Mouse (Mus musculus) spleen, adult 2 months (tissue): ENCODE data around the gene Rps3. TPM values are rescaled to one million over a fixed set of nuclear protein-coding genes. Genes with fewer than 3 reads are reported as not detected.

Source experiments
- DNase-seq, 2 experiments: peaks; one replicate each; pipeline versions ENCODE4 v3.0.0 to v3.0.0-alpha.2; 2012 to 2021; ENCODE audit warnings: low spot score in 2 of 2, low read depth in 1 of 2
- H3K27ac ChIP-seq: fragments of 200-500 bp; 2 replicates; pipeline ENCODE4 v1.5.1; 2012; ENCODE audit warnings: low read length, inconsistent platforms; ENCODE audit not compliant: insufficient read depth
- H3K27me3 ChIP-seq: fragments of 200-500 bp; 2 replicates; pipeline ENCODE4 v1.6.1; 2012; ENCODE audit warnings: mild to moderate bottlenecking, moderate library complexity, low read length, inconsistent platforms; ENCODE audit not compliant: control insufficient read depth, insufficient read depth
- H3K36me3 ChIP-seq: fragments of 200-500 bp; 2 replicates; pipeline ENCODE4 v1.6.1; 2012; ENCODE audit warnings: mild to moderate bottlenecking, low read length, inconsistent platforms; ENCODE audit not compliant: control insufficient read depth, insufficient read depth
- H3K4me1 ChIP-seq: fragments of 200-500 bp; 2 replicates; pipeline ENCODE4 v1.6.1; 2011; ENCODE audit warnings: inconsistent platforms; ENCODE audit not compliant: control insufficient read depth, insufficient read depth, insufficient read length
- H3K4me3 ChIP-seq: fragments of 200-500 bp; 2 replicates; pipeline ENCODE4 v1.5.1; 2011; ENCODE audit warnings: mild to moderate bottlenecking, inconsistent platforms; ENCODE audit not compliant: insufficient read depth, insufficient read length; ENCODE audit errors: extremely low read depth
- CTCF ChIP-seq: fragments of 200-500 bp; IDR thresholded peaks from 2 replicates; pipeline ENCODE4 v1.5.1; 2011; ENCODE audit warnings: mild to moderate bottlenecking, inconsistent platforms; ENCODE audit not compliant: insufficient read depth, insufficient read length, insufficient replicate concordance; ENCODE audit errors: extremely low read depth
- POLR2A ChIP-seq: fragments of 200-500 bp; IDR thresholded peaks from 2 replicates; pipeline ENCODE4 v1.6.1; 2011; ENCODE audit warnings: low read depth, low read length, inconsistent platforms
- WGBS: fragments of 180-500 bp; shearing (Covaris S2); methylation state at CpG from one replicate; pipeline ENCODE4 v1.1.7; 2018; 5-methylcytosine and 5-hydroxymethylcytosine counted together
- polyA plus RNA-seq: library from polyadenylated mRNA; depleted of rRNA; stranded (reverse); fragments of >200 nt; gene quantifications from 2 replicates; pipeline ENCODE4 v1.2.3, GENCODE M21; 2012

Rps3 gene
- polyA plus RNA-seq, 1 experiment: 363 TPM

DNA sequence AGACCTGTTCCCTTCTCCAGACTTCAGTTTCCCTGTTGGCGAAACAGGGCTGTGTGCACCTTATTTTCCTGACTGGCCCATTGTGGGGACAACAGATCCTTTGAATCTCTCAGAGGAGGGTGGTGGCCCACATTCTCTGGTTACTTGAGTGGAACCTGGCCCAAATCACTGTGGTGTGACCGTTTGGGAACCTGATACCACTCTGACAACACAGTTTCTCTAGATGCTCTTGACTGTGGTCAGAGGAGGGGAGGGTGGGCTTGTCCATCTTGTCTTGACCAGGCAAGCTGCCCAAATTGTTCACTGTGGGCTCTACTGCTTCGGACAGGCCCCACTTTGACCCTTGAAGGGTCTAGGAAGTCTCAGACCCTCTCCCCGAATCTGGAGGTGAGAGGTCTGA, 29.5 kb downstream of the Rps3 start:
- TF ChIP-seq POLR2A: no peak
- TF ChIP-seq CTCF: no peak
- WGBS: 78% methylated on average over 4 of the region's 4 CpGs
- no peak for DNase-seq
- Histone ChIP-seq H3K27me3 (no peaks in the 10 kb centered on the region), H3K27ac (no peak overlapping the region), H3K36me3 (no peaks in the 10 kb centered on the region), H3K4me3 (no peak overlapping the region), H3K4me1 (no peaks in the 10 kb centered on the region; the same call in 1 of the 2 replicates)

DNA sequence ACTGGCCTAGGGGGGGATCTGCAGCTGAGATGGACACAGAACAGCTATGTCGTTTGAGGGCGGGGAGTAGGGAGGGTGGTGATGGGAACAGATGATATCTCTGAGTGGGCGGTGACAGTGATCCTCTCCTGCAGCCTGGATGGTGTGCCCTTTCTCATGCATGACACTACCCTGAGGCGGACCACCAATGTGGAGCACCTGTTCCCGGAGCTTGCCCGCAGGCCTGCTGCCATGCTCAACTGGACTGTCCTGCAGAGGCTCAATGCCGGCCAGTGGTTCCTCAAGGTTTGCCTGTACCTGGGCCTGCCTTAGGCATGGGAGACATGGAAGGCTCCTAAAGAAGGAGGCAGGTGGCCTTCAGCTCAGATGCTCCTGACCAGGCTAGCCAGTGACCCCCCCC, 30.7 kb downstream of the Rps3 start:
- H3K4me1 ChIP-seq: peaks cover 7% of the 10 kb centered on the region; the same call in 1 of the 2 replicates
- no peaks in the 10 kb centered on the region for H3K27me3 ChIP-seq
- WGBS: 79% methylated on average over 7 of the region's 7 CpGs
- no peak for DNase-seq
- no peaks in the 10 kb centered on the region for H3K36me3 ChIP-seq
- H3K27ac ChIP-seq: no peak overlapping the region
- TF ChIP-seq CTCF: no peak
- TF ChIP-seq POLR2A: no peak
- no peak overlapping the region for H3K4me3 ChIP-seq

GRCm38 (mm10) chr7:99450703-99451102, 32.8 kb downstream of the Rps3 start:
- no peaks in the 10 kb centered on the region for H3K36me3 ChIP-seq
- no peak overlapping the region for H3K27ac ChIP-seq
- DNase-seq: peak; percentile 57 to 64
- WGBS: 9% methylated on average over 3 of the region's 3 CpGs
- peaks cover 7% of the 10 kb centered on the region; the same call in 1 of the 2 replicates for H3K4me1 ChIP-seq
- no peaks in the 10 kb centered on the region for H3K27me3 ChIP-seq
- peak; percentile 68; the same call in 1 of the 2 replicates for TF ChIP-seq CTCF
- no peak for TF ChIP-seq POLR2A
- H3K4me3 ChIP-seq: no peak overlapping the region

DNA sequence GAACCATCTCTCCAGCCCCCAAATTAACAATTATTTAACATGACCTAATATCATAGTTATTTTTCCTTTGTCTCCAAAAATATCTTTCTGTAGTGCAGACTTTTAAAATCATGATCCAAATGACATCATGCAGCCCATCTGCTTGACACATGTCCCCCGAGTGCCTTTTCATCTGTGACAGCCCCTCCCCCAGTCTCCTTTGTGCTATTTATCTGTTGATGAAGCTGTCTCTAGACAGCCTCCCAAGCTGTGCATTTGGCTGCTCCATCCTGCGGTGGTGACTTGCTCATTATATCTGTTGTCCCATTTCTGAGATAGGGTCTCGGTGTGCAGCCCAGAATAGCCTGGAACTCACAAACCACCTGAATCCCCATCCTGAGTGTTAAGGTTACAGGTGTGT, 33.8 kb downstream of the Rps3 start:
- TF ChIP-seq CTCF: no peak
- no peak for TF ChIP-seq POLR2A
- DNase-seq: no peak
- Histone ChIP-seq H3K27ac (no peak overlapping the region), H3K4me3 (no peak overlapping the region), H3K27me3 (no peaks in the 10 kb centered on the region), H3K36me3 (no peaks in the 10 kb centered on the region), H3K4me1 (peaks cover 7% of the 10 kb centered on the region; the same call in 1 of the 2 replicates)
- 77% methylated on average over 3 of the region's 3 CpGs for WGBS

DNA sequence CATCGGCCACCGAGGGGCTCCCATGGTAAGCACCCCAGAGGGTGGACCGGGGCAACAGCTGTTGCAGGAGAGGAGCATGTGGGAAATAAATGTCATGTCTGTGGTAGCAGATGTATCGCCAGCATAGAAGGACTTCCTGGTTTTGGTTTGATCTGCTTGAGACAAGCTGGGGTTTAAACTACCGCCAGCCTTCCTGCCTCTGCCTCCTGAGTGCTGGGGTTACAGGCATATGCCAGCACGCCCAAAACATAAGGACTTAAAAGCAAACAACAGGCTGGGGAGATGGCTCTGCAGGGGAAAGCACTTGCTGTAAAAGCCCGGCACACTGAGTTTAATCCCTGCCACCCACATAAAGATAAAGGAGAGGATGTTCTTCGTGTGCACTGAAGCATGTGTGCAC, 34.5 kb downstream of the Rps3 start:
- no peak for TF ChIP-seq POLR2A
- TF ChIP-seq CTCF: no peak
- peaks cover 7% of the 10 kb centered on the region; the same call in 1 of the 2 replicates for H3K4me1 ChIP-seq
- no peaks in the 10 kb centered on the region for H3K27me3 ChIP-seq
- no peak overlapping the region; the same call in 1 of the 2 replicates for H3K4me3 ChIP-seq
- H3K36me3 ChIP-seq: no peaks in the 10 kb centered on the region
- WGBS: 6% methylated on average over 8 of the region's 8 CpGs
- DNase-seq: peak in 1 of 2 experiments; percentile 17
- peak overlapping the region; percentile 54 for H3K27ac ChIP-seq

DNA sequence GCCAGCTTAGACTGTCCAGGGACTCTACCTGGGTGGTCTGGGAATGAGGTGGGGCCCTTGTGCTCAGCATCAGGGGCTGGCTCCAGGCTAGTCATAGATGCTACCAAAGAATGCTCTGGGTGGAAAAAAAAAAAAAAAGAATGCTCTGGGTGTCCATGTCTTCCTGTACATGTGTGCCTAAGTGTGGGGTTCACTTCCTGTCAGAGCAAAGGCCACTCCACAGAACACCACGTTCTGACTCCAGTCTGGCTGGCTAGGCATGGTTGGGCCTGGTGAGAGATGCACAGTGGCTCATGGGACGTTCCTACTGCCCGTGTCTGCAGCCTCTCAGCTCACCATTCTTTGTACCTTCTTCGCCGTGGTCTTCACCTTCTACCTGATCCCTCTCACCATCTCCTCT, 34.9 kb downstream of the Rps3 start:
- WGBS: 32% methylated on average over 5 of the region's 5 CpGs
- TF ChIP-seq CTCF: no peak
- TF ChIP-seq POLR2A: no peak
- Histone ChIP-seq H3K36me3 (no peaks in the 10 kb centered on the region), H3K27me3 (no peaks in the 10 kb centered on the region), H3K4me1 (peaks cover 7% of the 10 kb centered on the region; the same call in 1 of the 2 replicates), H3K4me3 (no peak overlapping the region; the same call in 1 of the 2 replicates), H3K27ac (peak overlapping the region; percentile 54)
- DNase-seq: no peak

DNA sequence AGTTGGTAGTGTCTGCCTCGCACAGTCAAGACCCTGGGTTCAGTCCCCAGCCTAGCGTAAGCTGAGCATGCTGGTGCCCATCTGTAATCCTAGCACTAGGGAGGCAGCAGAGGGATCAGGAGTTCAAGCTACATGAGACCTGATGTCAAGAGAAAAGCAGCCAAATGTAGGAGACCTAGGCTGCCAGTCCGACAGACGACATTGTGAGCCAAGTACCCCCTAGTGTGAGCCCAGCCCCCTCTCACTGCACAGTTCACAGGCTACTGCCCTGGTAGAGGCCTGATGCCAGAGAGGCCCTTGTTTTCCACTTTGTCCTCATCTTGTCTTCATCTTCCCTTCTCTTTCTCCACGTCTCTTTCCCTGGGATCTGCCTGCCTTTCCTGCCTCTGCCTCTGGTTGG, 36.2 kb downstream of the Rps3 start:
- no peaks in the 10 kb centered on the region for H3K27me3 ChIP-seq
- no peak for TF ChIP-seq POLR2A
- TF ChIP-seq CTCF: no peak

More for the DNA sequence above, 36.2 kb downstream of the Rps3 start:
- DNase-seq: no peak
- no peak overlapping the region for H3K4me3 ChIP-seq
- no peaks in the 10 kb centered on the region for H3K36me3 ChIP-seq
- peaks cover 7% of the 10 kb centered on the region; the same call in 1 of the 2 replicates for H3K4me1 ChIP-seq
- 85% methylated on average over 5 of the region's 5 CpGs for WGBS
- H3K27ac ChIP-seq: no peak overlapping the region
